Mouse (Mus musculus) liver, embryonic 14.5 days (tissue): ENCODE measurements around the gene Ola1.

ENCODE experiments used
- CTCF ChIP-seq: IDR thresholded peaks from 2 replicates; pipeline ENCODE4 v1.5.1; 2016; ENCODE audit warnings: antibody characterized with exemption, low read depth, control low read depth
- EP300 ChIP-seq: IDR thresholded peaks from 2 replicates; pipeline ENCODE4 v1.6.1; 2016; ENCODE audit warnings: antibody characterized with exemption, low read depth

DNA sequence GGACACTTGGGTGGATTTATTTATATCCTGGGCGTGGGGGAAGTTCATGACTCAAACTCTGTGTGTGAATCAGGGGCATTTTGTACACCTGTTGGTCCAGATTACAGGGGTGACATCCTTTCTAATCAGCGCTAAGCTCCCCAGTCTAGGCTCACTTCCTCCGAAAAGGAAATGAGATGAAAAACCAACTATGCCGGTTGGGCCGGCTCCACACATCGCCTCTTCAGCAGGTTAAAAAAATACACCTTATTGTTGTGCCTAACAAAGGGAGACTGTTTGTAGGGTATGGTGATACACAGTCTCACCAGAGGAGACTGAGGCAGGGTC, 158.5 kb downstream of the Ola1 start:
- TF ChIP-seq CTCF (no peak), EP300 (no peak)
